Mouse (Mus musculus): Measurements from ENCODE around the gene Gm9964. TPM values are rescaled to one million over a fixed set of nuclear protein-coding genes. Genes with fewer than 3 reads are reported as not detected.
"Not testable (repeated sequence)": the region's sequence is repeated elsewhere in the genome, so short reads cannot be mapped to it uniquely, and the experiment has no call there.

The Gm9964 gene
- total RNA-seq, 2 experiments from 2014 or later = not detected

DNA sequence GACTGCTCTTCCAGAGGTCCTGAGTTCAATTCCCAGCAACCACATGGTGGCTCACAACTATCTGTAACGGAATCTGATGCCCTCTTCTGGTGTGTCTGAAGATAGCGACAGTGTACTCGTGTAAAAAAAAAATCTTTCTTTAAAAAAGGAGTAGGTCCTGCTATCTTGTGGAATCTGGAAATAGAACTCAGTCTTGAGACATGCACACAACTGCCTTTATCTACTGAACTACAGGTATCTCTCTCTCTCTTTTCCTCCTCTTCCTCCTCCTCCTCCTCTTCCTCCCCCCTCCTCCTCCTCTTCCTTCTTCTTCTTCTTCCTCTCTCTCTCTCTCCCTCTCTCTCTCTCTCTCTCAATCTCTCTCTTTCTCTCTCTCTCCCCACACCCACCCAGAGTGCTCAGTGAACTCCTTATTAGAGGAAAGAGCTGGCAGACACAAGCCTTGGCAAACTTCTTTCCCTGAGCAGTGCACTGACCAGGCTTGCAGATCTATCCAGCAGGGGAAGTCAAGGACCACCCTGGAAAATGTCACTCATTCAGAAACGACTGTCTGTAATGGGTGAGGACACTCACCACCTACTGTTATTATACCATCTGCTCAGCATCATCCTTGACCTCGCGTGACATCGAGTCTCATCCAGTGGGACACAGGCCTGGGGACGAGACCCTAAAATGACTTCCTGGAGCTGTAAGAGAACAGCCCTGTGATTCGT, 3.2 kb upstream of the Gm9964 start:
- DNase-seq = no peak

DNA sequence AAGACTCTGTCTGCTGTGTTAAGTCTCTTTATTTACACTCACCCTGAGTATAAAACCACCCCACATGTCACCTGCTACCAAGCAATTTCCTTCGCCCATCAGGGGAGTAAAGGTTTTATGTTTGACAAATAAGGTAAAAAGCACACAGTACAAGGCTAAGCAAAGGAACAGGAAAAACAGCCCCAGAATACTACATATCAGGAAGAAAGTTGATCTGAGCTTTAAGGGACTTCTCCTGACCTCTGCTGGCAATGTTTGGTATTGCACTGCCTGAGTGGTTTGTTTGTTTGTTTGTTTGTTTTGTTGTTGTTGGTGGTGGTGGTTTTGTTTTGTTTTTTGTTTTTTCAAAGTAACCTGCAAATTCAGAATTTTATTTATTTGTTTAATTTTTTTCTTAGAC, 539 bp downstream of the Gm9964 start:
- no peak for DNase-seq

DNA sequence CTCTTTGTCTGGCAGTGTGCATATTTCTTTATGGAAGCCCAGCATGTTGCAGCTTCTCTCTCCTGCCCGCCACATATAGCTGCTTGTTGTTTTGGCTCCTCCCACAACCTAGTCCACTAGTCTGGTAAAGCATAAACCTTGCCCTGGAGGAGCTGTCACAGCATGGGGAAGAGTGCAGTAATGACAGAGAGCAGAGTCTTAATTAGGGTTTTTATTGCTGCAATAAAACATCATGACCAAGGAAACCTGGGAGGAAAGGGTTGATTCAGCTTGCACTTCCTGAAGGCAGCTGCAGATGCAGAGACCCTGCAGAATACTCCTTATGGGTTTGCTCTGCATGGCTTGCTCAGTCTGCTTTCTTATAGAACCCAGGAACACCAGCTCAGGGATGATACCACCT, 2.7 kb downstream of the Gm9964 start:
- DNase-seq = no peak

DNA sequence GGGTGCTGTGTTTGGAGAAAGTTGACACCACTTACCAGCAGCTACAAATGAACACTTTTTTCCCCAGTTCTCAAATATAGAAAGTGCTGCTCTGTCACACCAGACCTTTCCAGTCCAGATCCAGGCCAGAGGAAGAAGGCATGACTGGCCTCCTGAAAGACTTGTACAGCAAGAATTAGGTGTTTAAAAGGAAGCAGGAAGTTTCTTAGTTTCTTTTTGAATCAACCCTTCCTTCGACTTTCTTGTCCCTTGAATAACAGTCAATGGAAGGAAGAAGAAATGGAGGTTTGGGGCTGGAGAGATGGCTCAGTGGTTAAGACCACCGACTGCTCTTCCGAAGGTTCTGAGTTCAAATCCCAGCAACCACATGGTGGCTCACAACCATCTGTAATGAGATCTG, 3.7 kb downstream of the Gm9964 start:
- DNase-seq = no peak

DNA sequence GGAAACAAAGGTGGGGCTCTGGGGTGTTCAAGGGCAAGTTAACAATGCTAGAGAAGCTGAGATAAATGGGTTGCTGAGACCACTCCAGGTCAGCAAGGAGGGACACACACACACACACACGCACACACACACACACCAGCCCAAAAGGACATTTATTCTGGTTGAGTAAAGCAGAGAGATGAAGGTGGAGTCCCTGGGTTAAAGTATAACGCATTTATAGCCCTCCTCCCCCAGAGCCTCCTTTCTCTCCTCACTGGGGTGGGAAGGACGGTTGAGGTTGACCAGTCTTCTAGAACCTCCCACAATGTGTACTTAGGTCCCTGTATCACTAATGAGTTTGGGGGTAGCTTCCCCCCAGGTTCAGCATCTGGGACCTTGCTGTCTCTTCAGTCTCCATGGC, 4.6 kb downstream of the Gm9964 start:
- DNase-seq = no peak

DNA sequence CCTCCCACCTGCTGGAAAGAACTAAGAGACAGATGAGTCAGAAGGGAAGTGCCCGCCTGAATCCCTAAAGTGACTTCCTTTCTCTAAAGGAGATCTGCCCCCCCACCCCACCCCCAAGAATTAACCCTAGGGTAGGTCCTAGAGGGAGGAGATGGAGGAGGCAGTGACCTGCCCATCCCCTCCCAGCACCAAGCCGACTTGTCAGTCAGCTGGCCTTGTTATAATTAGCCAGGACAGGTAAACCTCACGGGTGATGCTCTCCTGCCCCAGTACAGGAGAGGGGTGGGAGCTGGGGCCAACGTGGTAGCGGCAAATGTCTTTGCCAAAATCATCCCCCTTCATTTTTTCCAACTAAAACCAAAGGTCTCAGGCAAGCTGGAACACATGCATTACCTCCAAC, 5.1 kb downstream of the Gm9964 start:
- DNase-seq = no peak

DNA sequence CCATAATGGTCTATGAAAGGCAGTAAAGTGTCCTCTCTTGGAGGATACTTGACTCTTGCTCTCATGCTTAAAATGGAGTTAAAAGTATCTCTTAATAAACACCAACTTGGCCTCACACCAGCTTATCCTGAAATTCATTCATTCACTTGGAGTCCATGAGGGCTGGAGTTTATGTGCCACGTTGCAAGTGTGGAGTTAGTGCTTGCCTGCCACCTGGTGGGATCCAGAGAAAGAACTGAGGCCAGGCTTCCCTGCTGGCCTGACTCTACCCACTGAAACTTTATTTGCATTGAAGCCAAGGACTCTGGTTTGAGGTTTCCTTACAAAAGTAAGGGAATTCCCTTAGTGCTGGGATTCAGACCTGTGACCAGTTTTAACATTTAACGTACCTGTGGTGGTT, 6.2 kb downstream of the Gm9964 start:
- DNase-seq = no peak

DNA sequence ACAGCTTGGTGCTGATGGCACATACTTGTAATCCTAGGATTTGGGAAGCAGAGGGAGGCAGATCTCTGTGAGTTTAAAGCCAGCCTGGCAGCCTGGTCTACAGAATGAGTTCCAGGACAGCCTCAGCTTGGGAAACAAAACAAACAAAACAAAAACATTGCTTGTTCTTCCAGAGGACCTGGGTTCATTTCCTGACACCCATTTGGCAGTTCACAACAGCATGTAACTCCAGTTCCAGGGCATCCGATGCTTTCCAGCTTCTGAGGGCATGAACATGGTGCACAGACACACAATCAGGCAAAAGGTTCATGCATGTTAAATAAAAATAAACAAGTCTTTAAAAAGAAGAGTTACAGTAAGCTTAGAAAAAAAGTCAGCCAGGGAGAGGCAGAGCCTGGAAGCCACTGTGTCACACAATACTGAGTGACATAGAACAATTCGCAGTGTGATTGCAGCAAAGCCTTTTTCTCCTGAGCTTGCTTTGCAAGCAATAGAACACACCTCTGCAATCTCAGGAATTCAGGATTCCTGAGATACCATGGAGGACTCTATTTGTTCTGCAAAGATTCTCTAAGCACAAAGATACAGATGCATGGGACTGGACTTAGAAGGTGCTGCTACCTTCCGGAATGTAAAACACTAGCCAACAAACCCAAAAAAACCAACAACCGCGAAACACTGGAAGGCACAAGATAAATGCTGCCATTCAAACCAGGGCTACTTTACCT, 7.6 kb downstream of the Gm9964 start:
- no peak for DNase-seq

DNA sequence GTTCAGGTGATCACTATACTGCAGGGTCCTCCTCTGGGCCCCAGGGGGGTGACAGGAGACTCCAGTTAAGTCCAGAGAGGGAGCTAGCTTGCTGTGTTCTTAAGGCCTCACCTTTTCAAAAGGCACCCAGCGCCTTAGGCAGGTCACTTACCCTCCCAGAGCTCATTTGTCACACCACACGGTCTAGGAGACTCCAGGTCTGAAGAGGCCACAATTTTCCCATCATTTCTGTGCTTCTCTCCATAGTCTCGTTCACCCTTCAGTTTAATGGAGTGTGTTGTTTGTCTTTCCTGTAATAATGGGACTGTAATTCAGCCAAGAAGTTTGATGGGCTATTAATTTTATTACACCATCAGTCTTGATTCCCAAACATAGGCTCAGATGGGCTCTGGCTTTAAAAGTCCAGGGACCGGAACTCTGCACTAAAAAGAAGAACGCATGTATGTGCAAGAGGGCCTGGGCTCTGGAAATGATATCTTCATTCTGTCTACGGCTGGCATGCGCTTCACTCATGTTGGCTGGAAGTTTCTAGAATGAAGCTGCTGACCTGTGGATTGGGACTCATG, 8.3 kb downstream of the Gm9964 start:
- no peak for DNase-seq

DNA sequence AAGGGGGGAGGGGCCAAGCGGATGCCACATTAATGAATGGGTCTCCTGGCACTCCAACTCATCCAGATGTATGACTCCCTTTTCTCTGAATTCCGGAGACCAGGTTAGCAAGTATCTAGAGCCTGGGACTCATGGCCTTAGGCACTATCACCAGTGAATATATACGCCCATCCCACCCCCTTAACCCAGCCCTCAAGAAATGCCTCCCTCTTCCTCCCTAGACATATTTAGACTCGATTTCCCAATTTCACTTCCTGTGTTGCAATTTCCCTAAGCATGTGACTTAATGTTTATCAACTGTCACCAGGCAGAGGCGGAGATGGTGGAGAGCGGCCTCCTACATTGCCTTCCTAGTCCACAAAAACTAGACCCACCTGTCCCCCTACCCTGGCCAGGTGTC, 9.3 kb downstream of the Gm9964 start:
- DNase-seq = no peak

DNA sequence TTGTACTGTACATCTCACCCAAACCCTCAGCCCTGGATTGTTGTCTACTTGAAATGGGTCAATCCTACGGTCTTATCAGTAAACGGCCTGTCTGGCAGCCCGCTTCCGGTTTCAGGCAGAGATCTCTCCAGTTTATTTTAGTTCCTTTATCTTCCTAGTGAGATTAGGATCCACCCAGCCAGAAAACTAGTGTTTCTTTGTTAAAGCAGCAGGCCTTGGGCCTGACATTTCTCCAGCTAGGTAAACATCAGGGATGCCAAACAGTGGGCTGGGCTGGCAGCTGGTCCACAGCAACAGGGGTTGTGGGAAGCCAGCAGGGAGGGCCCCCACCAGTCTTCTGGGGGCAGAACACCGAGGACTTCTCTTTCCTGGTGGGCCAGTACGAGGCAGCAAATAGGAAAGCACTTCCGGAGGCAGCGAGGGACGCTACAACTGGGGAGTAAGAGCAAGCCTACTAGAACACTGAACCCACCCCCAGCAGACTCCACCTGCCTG, 10.4 kb downstream of the Gm9964 start:
- DNase-seq = no peak

DNA sequence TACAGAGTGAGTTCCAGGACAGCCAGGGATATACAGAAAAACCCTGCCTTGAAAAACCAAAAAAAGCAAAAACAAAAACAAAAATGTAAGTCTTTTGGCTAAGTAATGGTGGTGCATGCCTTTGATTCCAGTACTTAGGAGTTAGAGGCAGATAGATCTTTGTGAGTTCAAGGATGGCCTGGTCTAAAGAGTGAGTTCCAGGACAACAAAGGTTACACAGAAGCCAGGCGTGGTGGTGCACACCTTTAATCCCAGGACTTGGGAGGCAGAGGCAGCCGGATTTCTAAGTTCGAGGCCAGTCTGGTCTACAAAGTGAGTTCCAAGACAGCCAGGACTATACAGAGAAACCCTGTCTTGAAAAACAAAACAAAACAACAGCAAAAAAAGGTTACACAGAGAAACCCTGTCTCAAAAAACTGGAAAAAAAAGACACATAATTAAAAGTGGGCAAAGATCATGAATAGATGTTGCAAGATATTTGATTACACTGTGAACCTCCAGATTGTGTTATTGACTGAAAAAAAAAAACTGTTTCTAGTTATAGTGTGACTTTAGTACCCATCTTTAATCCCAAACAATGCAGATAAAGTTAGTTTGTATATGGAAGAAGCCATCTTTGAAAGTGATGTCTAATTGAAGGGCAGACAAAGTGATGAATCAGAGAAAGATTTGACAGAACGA, 13.2 kb downstream of the Gm9964 start:
- DNase-seq = no peak

DNA sequence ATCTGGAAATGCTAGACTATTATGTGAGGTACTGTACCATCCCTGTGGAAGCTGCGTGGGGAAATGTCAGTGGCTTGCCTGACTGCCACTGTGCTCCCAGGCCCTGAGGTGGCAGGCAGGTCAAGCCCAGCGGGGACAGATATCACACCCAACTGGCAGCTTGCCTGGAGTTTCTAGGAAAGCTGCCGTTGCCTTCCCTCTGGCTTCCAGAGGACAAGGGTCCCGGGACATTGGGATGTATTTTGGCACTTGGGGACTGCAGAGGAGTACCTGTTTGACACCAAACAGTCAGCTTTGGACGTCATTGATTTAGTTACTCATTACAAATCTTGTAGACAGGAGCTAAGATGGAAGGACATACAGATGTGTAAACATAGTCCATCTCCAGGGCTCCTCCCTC, 15.3 kb downstream of the Gm9964 start:
- no peak for DNase-seq

DNA sequence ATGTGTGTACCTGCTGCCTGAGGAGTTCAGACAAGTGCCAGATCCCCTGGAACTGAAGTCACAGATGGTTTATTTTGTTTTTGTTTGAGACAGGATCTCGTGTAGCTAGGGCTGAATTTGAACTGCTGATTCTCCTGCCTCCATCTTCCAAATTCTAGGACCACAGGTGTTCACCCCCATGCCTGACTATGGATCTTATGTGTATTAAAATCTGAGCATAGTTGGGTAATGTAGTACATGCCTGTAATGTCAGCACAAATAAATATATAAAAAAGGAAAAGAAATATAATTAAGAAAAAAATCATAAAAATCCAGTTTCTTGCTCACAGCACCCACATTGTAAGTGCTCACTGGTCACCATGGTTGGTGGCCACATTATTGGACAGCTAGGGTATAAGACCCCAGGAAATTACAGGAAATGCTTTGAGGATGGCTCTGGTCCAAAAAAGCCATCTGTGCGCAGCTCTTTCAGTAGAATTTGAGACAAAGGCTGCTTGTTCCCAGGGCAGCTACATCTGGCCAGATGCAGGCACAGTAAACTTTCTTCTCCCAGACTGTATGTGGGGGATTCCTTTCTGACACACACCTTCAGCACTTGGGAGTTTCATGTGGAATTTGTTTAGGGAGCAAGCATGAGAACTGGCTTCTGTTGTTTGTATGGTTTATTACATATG, 16.8 kb downstream of the Gm9964 start:
- DNase-seq = no peak

DNA sequence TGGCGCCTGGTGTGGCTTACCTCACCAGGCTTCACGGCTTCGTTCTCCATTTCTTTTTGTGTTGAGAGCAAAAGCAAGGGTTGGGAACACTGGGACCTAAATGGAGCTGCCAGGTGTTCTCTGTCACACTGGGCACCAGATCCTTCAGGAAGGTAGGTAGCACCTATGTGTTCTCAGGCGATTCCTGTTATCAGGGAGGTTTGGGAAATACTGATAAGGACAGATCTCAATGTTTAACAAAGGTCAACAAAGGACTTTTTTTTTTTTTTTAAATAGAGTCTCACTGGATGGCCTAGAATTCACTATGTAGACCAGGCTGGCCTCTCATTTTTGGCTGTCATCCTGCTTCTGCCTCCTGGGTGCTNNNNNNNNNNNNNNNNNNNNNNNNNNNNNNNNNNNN, 22.9 kb downstream of the Gm9964 start:
- no peak for DNase-seq

DNA sequence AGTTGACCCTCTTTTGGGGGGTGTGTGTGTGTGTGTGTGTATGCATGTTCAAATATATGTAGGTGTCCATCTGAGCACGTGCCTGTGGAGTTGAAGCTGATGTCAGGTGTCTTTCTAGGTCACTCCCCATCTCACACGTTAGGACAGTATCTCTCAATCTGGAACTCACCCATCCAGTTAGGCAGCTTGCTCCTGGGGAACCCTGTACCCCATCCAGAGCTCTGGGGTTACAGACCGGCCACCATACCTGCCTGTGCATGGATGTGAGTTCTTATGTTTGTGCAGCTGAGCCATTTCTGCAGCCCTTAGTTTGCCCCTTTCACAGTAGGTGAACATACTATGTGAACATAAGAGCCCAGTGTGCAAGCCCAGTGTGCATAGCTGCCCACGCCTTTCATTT, 23.7 kb downstream of the Gm9964 start:
- DNase-seq = no peak

DNA sequence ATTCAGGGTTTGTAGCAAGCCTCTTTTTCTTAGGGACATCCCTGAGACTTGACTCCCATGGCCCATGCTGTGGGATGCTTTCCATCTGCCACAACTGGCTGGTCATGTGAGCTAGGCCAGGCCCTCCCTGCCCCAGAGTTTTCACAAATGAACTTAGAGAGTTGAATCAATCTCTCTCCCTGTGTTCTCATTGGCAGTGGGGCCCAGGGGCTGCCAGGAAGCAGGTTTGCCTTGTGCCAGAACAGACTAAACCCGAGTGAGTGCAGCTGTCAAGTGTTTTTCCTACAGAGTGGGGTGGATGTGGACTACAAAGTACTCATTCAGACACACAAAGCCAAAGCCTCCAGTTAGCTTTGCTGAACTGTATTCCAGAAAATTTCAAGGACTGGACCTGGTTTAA, 29.5 kb downstream of the Gm9964 start:
- DNase-seq = peak; percentile 71

DNA sequence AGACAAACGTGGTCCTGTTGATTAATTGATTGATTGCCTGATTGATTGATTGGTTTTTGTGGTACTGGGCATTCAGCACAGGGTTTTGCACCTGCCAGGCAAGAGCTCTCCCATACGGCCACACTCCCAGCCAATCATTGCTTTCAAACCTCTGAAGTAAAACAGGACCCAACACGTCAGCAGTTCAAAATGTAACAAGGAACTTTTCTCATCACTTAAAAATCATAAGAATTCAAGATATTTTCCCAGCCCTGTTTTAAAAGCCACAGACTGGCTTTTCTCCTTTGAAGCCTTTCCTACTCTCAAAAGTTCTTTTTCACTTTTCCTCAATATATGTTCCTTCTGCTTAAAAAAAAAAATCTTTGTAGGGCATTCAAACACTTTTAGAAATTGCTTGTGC, 32.3 kb downstream of the Gm9964 start:
- DNase-seq = no peak

DNA sequence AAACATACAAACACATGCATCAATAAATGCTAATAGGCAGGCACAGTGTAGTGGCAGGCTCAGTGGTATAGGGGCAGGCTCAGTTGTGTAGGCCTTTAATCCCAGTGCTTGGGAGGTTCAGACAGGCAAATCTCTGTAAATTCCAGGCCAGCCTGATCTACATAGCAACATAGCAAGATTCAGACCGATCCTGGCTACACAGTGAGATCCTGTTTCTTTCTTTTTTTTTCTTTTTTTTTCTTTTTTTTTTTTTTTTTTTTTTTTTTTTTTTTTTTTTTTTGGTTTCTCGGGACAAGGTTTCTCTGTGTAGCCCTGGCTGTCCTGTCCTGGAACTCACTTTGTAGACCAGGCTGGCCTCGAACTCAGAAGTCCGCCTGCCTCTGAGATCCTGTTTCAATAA, 36.6 kb downstream of the Gm9964 start:
- not testable (repeated sequence) for DNase-seq

DNA sequence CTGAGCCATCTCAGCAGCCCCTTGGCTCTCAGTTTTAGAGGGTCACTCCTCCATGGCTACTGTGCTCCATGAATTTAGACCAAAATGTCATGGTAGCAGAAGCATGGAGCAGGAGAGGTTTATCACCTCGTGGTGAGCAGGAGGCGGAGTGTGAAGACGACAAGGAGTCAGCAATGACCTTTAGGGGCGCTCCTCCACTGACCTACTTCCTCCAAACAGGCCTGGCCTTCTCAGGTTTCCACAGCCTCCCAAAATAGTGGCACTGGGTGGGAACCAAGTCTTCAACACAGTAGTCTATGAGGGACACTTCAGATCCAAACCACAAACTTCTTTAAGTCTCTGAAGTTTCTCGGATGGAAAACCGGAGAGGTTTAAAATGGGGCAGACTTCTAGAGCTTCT, 38.0 kb downstream of the Gm9964 start:
- DNase-seq = peak; percentile 52

DNA sequence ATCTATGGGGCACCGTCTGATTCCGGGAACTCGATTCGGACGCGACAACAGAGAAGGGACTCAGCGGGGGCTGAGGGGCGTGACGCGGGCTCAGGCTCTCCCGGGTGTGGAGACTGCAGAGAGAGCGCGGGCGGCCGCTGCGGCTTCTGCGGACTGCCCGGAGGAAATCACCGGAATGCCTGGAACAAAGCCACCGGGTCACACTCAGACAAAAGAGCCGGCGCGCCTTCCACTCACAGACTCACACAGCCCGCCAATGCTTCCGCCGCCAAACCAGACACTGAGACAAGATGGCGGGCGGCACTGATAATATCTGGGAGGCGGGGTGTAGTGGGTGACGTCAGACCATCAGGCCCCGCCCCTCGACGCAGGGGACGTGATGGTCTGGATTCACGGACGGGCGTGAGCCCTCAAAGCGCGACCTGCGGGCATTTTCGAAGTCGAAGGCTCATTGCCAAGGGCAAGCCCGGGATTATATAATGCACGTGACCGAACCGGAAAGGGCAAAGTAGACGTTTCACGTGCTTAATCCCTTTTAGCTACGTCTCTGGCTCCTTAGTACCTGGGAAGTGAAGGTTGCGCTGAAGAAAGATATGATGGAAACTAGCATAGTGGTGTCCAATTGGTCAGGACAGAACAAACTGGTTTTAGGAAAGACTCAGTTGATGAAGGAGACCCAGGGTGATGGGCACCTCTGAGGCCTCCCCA, 42.2 kb downstream of the Gm9964 start, which contains the start of gene Wsb1:
TSS of gene Wsb1 (minus strand) at position 281 of the 708 bp plus-strand sequence.
- peak; percentile 88 for DNase-seq
